Mouse (Mus musculus) gastrocnemius, postnatal 14 days (tissue): Measurements from ENCODE around the gene Lcorl. TPM values are rescaled to one million over a fixed set of nuclear protein-coding genes. Genes with fewer than 3 reads are reported as not detected.

Experiments used
- DNase-seq: peaks from one replicate; pipeline ENCODE4 v3.0.0; 2021; ENCODE audit warnings: mixed read lengths
- intact Hi-C: fragments of 180-260 bp; cut with DNase I; formaldehyde crosslinking; loops from one replicate; pipeline ENCODE4 v1.15.1; 2025; ENCODE audit warnings: low total_unique reads
- long read RNA-seq, 2 experiments: library from polyadenylated mRNA; stranded (forward); transcript quantifications; one replicate each; pipeline ENCODE4 v2.0.0; 2021
- total RNA-seq, 2 experiments: library from RNA; stranded (reverse); gene quantifications; 2 replicates each; pipeline ENCODE4 v1.2.3; 2021

Lcorl gene
- total RNA-seq, result 10 to 100 TPM in 1 of 2 experiments, 1 to 10 TPM in 1; 8.1 to 10.3 TPM
- long read RNA-seq, experiment 1, full-length matches to known transcripts, result 1 of 3 reads
- long read RNA-seq, experiment 1, partial matches to known transcripts, result 1 of 3 reads
- long read RNA-seq, experiment 1, other reads (novel, unspliced or antisense), result 1 of 3 reads
- long read RNA-seq, experiment 2, full-length matches to known transcripts, result 5 of 6 reads
- long read RNA-seq, experiment 2, partial matches to known transcripts, result 0 of 6 reads
- long read RNA-seq, experiment 2, other reads (novel, unspliced or antisense), result 1 of 6 reads

- peak; percentile 94 for DNase-seq
- intact Hi-C loops, result no loop called here
Observed at GRCm38 (mm10) chr5:45857254-45858011, at the start of gene Lcorl. TSS of gene Lcorl (minus strand) at chr5:45857615.

- intact Hi-C loops, result no loop called here
- DNase-seq, result no peak
Observed at GRCm38 (mm10) chr5:45904683-45905082, 47.3 kb upstream of the Lcorl start.

- intact Hi-C loops, result no loop called here
- no peak for DNase-seq
Observed at GRCm38 (mm10) chr5:45903246-45903645, 45.8 kb upstream of the Lcorl start.

- intact Hi-C loops, result no loop called here
- no peak for DNase-seq
Observed at GRCm38 (mm10) chr5:45895362-45895761, 37.9 kb upstream of the Lcorl start.

- intact Hi-C loops, result no loop called here
Observed at GRCm38 (mm10) chr5:45893696-45894095, 36.3 kb upstream of the Lcorl start.

GRCm38 (mm10) chr5:45876328-45876727, 18.9 kb upstream of the Lcorl start:
- intact Hi-C loops, result no loop called here
- no peak for DNase-seq

More at GRCm38 (mm10) chr5:45893696-45894095, 36.3 kb upstream of the Lcorl start:
- no peak for DNase-seq

GRCm38 (mm10) chr5:45875472-45875871, 18.1 kb upstream of the Lcorl start:
- intact Hi-C loops, result no loop called here

GRCm38 (mm10) chr5:45874284-45875030, 17.0 kb upstream of the Lcorl start:
- no peak for DNase-seq
- intact Hi-C loops, result no loop called here

More at GRCm38 (mm10) chr5:45875472-45875871, 18.1 kb upstream of the Lcorl start:
- DNase-seq, result no peak

GRCm38 (mm10) chr5:45858368-45858767, 953 bp upstream of the Lcorl start:
- intact Hi-C loops, result no loop called here
- DNase-seq, result no peak

GRCm38 (mm10) chr5:45856876-45857253, 550 bp downstream of the Lcorl start:
- DNase-seq, result peak; percentile 28
- intact Hi-C loops, result no loop called here

GRCm38 (mm10) chr5:45856303-45856821, 1.1 kb downstream of the Lcorl start:
- DNase-seq, result peak; percentile 56

GRCm38 (mm10) chr5:45855526-45856302, 1.7 kb downstream of the Lcorl start:
- DNase-seq, result peak; percentile 42
- intact Hi-C loops, result no loop called here

More at GRCm38 (mm10) chr5:45856303-45856821, 1.1 kb downstream of the Lcorl start:
- intact Hi-C loops, result no loop called here

GRCm38 (mm10) chr5:45844723-45845122, 12.7 kb downstream of the Lcorl start:
- intact Hi-C loops, result no loop called here
- no peak for DNase-seq

- no peak for DNase-seq
- intact Hi-C loops, result no loop called here
Observed at GRCm38 (mm10) chr5:45835131-45835530, 22.3 kb downstream of the Lcorl start.

GRCm38 (mm10) chr5:45811527-45811926, 45.9 kb downstream of the Lcorl start:
- intact Hi-C loops, result no loop called here
- no peak for DNase-seq

- intact Hi-C loops, result no loop called here
- DNase-seq, result no peak
Observed at GRCm38 (mm10) chr5:45791864-45792263, 65.6 kb downstream of the Lcorl start.

- no peak for DNase-seq
- intact Hi-C loops, result no loop called here
Observed at GRCm38 (mm10) chr5:45790221-45790620, 67.2 kb downstream of the Lcorl start.

GRCm38 (mm10) chr5:45757502-45758121, 99.8 kb downstream of the Lcorl start:
- no peak for DNase-seq
- intact Hi-C loops, result loop anchor here (5.0 kb wide), 1 partner anchor 590 kb away; no protein-coding TSS in a partner anchor

- intact Hi-C loops, result no loop called here
- no peak for DNase-seq
Observed at GRCm38 (mm10) chr5:45737911-45738310, 119.5 kb downstream of the Lcorl start.
